ENCODE assay signal across 8 mouse cellular contexts in genomic region chr4:133885991-133886501, GRCm38 (mm10). TPM values are rescaled to one million over a fixed set of nuclear protein-coding genes. Genes with fewer than 3 reads are reported as not detected.
DNase-seq lines count a peak whose midpoint lies in the region; ATAC-seq lines count a peak whose summit lies in the region.

No protein-coding gene starts in this region.

- intact Hi-C loops in gastrocnemius, postnatal 14 days (cut with DNase I; ENCODE audit: low total_unique reads) = no loop called here

- no peak overlapping the region for H3K9ac ChIP-seq in forebrain, embryonic 16.5 days (replicated peaks; ENCODE audit: low read depth, low read length)
- H3K9ac ChIP-seq in liver, embryonic 12.5 days = no peak overlapping the region
- no peak overlapping the region; the same call in 1 of the 2 replicates for H3K9ac ChIP-seq in stomach, embryonic 15.5 days

- peaks cover 14% of the 10 kb centered on the region for H3K27me3 ChIP-seq in forebrain, embryonic 10.5 days (ENCODE audit: poor library complexity, severe bottlenecking)
- no peaks in the 10 kb centered on the region for H3K27me3 ChIP-seq in forebrain, embryonic 16.5 days (replicated peaks; ENCODE audit: control insufficient read depth, insufficient read depth, low read length)
- H3K27me3 ChIP-seq in hindbrain, embryonic 10.5 days (ENCODE audit: insufficient read depth, poor library complexity, severe bottlenecking) = peaks cover 9% of the 10 kb centered on the region; the same call in 1 of the 2 replicates
- H3K27me3 ChIP-seq in liver, embryonic 12.5 days (replicated peaks) = peaks cover 55% of the 10 kb centered on the region
- no peaks in the 10 kb centered on the region for H3K27me3 ChIP-seq in stomach, embryonic 15.5 days (replicated peaks)

- H3K9me3 ChIP-seq in forebrain, embryonic 10.5 days = no peaks in the 10 kb centered on the region
- no peaks in the 10 kb centered on the region for H3K9me3 ChIP-seq in forebrain, embryonic 16.5 days (ENCODE audit: control insufficient read depth, low read length)
- H3K9me3 ChIP-seq in hindbrain, embryonic 10.5 days = no peaks in the 10 kb centered on the region
- H3K9me3 ChIP-seq in liver, embryonic 12.5 days (replicated peaks) = no peaks in the 10 kb centered on the region
- no peaks in the 10 kb centered on the region for H3K9me3 ChIP-seq in stomach, embryonic 15.5 days

- DNase-seq in forebrain, embryonic 10.5 days (ENCODE audit: extremely low spot score, low spot score) = no peak
- peak; percentile 72 for DNase-seq in brain, adult 2 months (ENCODE audit: low read depth, low spot score)
- DNase-seq in hindbrain, embryonic 10.5 days (ENCODE audit: low spot score) = no peak
- DNase-seq in spleen, postnatal 36 days (ENCODE audit: low spot score in 2 of 2) = no peak
- DNase-seq in gastrocnemius, postnatal 14 days = no peak

- H3K4me1 ChIP-seq in forebrain, embryonic 10.5 days = peaks cover 34% of the 10 kb centered on the region
- H3K4me1 ChIP-seq in forebrain, embryonic 16.5 days (replicated peaks; ENCODE audit: control insufficient read depth, insufficient read depth, low read length) = peaks cover 9% of the 10 kb centered on the region
- H3K4me1 ChIP-seq in hindbrain, embryonic 10.5 days (replicated peaks) = peaks cover 48% of the 10 kb centered on the region
- H3K4me1 ChIP-seq in liver, embryonic 12.5 days = peaks cover 39% of the 10 kb centered on the region
- H3K4me1 ChIP-seq in stomach, embryonic 15.5 days = peaks cover 29% of the 10 kb centered on the region

- ATAC-seq in forebrain, embryonic 16.5 days = no peak
- ATAC-seq in liver, embryonic 12.5 days = no peak
- peak; percentile 61 for ATAC-seq in stomach, embryonic 15.5 days (ENCODE audit: insufficient read depth, low FRiP score, low read depth)

- WGBS in forebrain, embryonic 10.5 days = 14% methylated on average over 10 of the region's 10 CpGs
- 21% methylated on average over 9 of the region's 10 CpGs for WGBS in forebrain, embryonic 16.5 days
- 25% methylated on average over 10 of the region's 10 CpGs for WGBS in hindbrain, embryonic 10.5 days
- WGBS in liver, embryonic 12.5 days (ENCODE audit: insufficient replicate concordance) = 33% methylated on average over 10 of the region's 10 CpGs
- WGBS in stomach, embryonic 15.5 days = 19% methylated on average over 10 of the region's 10 CpGs

- H3K4me3 ChIP-seq in forebrain, embryonic 10.5 days = peak overlapping the region; percentile 79
- no peak overlapping the region for H3K4me3 ChIP-seq in forebrain, embryonic 16.5 days (replicated peaks; ENCODE audit: low read length)
- peak overlapping the region; percentile 89 for H3K4me3 ChIP-seq in hindbrain, embryonic 10.5 days
- peak overlapping the region; percentile 74 for H3K4me3 ChIP-seq in liver, embryonic 12.5 days
- peak overlapping the region; percentile 92 for H3K4me3 ChIP-seq in stomach, embryonic 15.5 days (replicated peaks)

- no peaks in the 10 kb centered on the region for H3K36me3 ChIP-seq in forebrain, embryonic 10.5 days (replicated peaks)
- no peaks in the 10 kb centered on the region for H3K36me3 ChIP-seq in forebrain, embryonic 16.5 days (ENCODE audit: control insufficient read depth, insufficient read depth)
- H3K36me3 ChIP-seq in hindbrain, embryonic 10.5 days = no peaks in the 10 kb centered on the region
- no peaks in the 10 kb centered on the region for H3K36me3 ChIP-seq in liver, embryonic 12.5 days
- no peaks in the 10 kb centered on the region for H3K36me3 ChIP-seq in stomach, embryonic 15.5 days

- H3K27ac ChIP-seq in forebrain, embryonic 10.5 days = peak overlapping the region; percentile 21; the same call in 1 of the 2 replicates
- no peak overlapping the region for H3K27ac ChIP-seq in forebrain, embryonic 16.5 days (ENCODE audit: low read length)
- H3K27ac ChIP-seq in hindbrain, embryonic 10.5 days = peak overlapping the region; percentile 56; the same call in 1 of the 2 replicates
- H3K27ac ChIP-seq in liver, embryonic 12.5 days = no peak overlapping the region
- H3K27ac ChIP-seq in stomach, embryonic 15.5 days = peak overlapping the region; percentile 92

- H3K4me2 ChIP-seq in forebrain, embryonic 16.5 days (ENCODE audit: low read length) = no peak overlapping the region
- H3K4me2 ChIP-seq in liver, embryonic 12.5 days = peak overlapping the region; percentile 100
- peak overlapping the region; percentile 92 for H3K4me2 ChIP-seq in stomach, embryonic 15.5 days

RNA-seq across cellular contexts. Expression of gene Rps6ka1, which starts 1.6 kb away (rescaled TPM):
- 42.7 and 44.1 TPM in 2 replicates for polyA plus RNA-seq in forebrain, embryonic 10.5 days (2016; fragmentation: Nextera tagmentation; extraction: Ambion mirVana)
- 17.6 and 19.2 TPM in 2 replicates for polyA plus RNA-seq in forebrain, embryonic 16.5 days (2015; fragmentation: Nextera tagmentation; extraction: Ambion mirVana)
- polyA plus RNA-seq in hindbrain, embryonic 10.5 days (2016; fragmentation: Nextera tagmentation; extraction: Ambion mirVana) = 35.6 and 38.9 TPM in 2 replicates
- polyA plus RNA-seq in liver, embryonic 12.5 days (2016; fragmentation: Nextera tagmentation; extraction: Ambion mirVana) = 60.9 and 63.1 TPM in 2 replicates
- 73.4 and 76.4 TPM in 2 replicates for polyA plus RNA-seq in stomach, embryonic 15.5 days (2015; fragmentation: Nextera tagmentation; extraction: Ambion mirVana)
- 1 to 10 TPM; 5.0 to 5.4 TPM for total RNA-seq in gastrocnemius, postnatal 14 days (2021)

Comparison
In these comparisons a context has a peak if more than half of its experiments do, and no peak if none do; other contexts are left out.
1. H3K27ac ChIP-seq: peak in forebrain, embryonic 10.5 days (single experiment), hindbrain, embryonic 10.5 days (single experiment) and stomach, embryonic 15.5 days (single experiment); none in forebrain, embryonic 16.5 days (single experiment) and liver, embryonic 12.5 days (single experiment).